Mouse (Mus musculus) ovary, adult 10 weeks (tissue): Measurements from ENCODE around the gene Asprv1. TPM values are rescaled to one million over a fixed set of nuclear protein-coding genes. Genes with fewer than 3 reads are reported as not detected.

Experiments used
- polyA plus RNA-seq: library from polyadenylated mRNA; stranded (reverse); fragments of 350-450 nt; fragmentation: Illumina TruSeq; extraction: RNeasy Lipid Tissue Mini Kit (QIAGEN cat#74804); gene quantifications from one replicate; pipeline ENCODE4 v1.2.3, GENCODE M21; 2014

Asprv1 gene
- not detected for polyA plus RNA-seq

DNA sequence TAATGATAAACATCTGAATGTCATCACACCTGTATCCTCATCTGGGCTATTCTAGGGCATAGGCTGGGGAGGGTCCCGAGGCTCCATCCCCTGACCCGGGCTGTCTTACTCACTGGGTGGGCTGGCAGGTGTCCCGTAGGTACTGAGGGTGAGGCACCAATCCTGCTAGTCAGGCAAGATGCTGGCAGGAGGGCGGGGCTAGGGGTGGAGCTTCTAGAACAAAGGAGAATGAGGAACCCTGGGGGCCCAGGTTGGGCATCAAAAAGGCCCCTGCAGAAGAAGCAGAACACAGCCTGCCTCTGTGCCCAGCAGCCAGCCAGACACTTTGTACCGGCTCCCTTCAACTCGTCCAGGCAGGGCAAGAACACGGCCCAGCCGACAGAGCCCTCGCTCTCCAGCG, at the start of gene Asprv1:
Asprv1 (plus strand) TSS at position 219 of the 400 bp plus-strand sequence.

DNA sequence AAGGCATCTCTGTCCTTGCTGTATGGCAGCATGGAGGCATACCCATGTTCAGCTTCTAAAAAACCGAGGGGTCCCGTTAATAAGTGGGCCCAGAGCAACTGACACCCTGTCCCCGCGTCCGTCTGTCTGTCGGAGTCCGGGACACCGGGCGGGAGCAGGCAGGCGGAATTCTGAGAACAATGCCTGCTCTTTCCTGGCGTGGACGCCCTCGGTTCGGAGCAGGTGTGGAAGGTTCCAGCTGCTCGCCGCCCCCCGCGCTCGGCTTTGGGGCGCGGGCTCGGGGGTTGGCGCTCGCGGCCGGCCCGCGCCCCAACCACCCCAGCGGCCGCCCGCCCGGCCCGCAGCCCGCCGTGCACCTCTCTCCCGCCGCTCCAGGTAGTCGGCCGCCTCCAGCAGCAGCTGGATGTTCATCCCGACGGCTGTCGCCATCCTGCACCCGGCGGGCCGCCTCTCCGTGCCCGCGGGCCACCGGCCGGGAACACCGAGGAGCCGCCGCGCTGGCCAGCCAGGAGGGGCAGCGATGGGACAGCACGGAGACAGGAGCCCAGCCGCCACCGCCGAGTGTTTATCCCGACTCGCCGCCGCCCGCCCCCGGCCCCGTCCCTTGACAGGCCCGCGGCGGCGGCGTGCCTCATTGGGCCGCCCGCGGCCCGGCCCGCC, 40.7 kb downstream of the Asprv1 start, which contains the start of gene Mxd1:
Mxd1 (minus strand) TSS at position 582 of the 660 bp plus-strand sequence.

Other genes with a start within 250 kb of the Asprv1 start
- 256 TPM for gene Pcyox1, start 231.0 kb upstream of the Asprv1 start, polyA plus RNA-seq
- gene Tia1, start 223.9 kb upstream of the Asprv1 start, polyA plus RNA-seq = 128 TPM
- not detected for gene Gm44790, start 201.5 kb upstream of the Asprv1 start, polyA plus RNA-seq
- 16.4 TPM for gene C87436, start 189.8 kb upstream of the Asprv1 start, polyA plus RNA-seq
- gene Pcbp1, start 101.8 kb upstream of the Asprv1 start, polyA plus RNA-seq = 176 TPM
- 8.9 TPM for gene Mxd1, start 41.0 kb downstream of the Asprv1 start, polyA plus RNA-seq
- 173 TPM for gene Snrnp27, start 56.4 kb downstream of the Asprv1 start, polyA plus RNA-seq
- gene Gmcl1, start 105.2 kb downstream of the Asprv1 start, polyA plus RNA-seq = 55.4 TPM
- gene Anxa4, start 165.4 kb downstream of the Asprv1 start, polyA plus RNA-seq = 151 TPM
- gene Aak1, start 221.4 kb downstream of the Asprv1 start, polyA plus RNA-seq = 26.7 TPM